Mouse (Mus musculus) liver, postnatal 0 days (tissue): ENCODE data around the gene Ssu2.

Experiments used
- CTCF ChIP-seq: sonication (generic); IDR thresholded peaks from 2 replicates; pipeline ENCODE4 v1.5.1; 2016; ENCODE audit warnings: antibody characterized with exemption, low read depth
- EP300 ChIP-seq: IDR thresholded peaks from 2 replicates; pipeline ENCODE4 v1.6.1; 2016; ENCODE audit warnings: antibody characterized with exemption, low read depth, mild to moderate bottlenecking

DNA sequence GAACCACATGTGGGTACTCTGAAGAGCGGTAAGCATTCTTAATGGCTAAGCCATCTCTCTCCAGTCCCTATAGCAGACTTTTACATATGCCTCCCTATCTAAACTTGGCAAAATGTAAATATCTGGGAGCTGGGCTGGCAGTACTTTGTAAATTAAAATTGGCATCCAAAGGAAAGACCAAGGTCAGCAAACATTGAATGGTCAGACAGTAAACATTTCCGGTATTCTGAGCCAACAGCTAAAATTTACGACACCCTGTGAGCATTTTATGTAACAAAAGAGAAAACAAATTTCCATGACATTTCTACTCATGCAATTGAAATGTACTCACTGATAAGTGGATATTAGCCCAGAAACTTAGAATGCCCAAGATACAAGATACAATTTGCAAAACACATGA is 62.6 kb downstream of the Ssu2 start:
- TF ChIP-seq CTCF (no peak), EP300 (no peak)
